Mouse (Mus musculus): ENCODE data around the gene 4930544D05Rik. TPM values are rescaled to one million over a fixed set of nuclear protein-coding genes. Genes with fewer than 3 reads are reported as not detected.

Gene 4930544D05Rik
- not detected in 2 replicates for polyA plus RNA-seq (2015; fragmentation: Nextera tagmentation; extraction: Ambion mirVana)

GRCm38 (mm10) chr11:70615516-70616093 lies at the start of gene 4930544D05Rik:
TSS of gene 4930544D05Rik (plus strand) at chr11:70615848.

DNA sequence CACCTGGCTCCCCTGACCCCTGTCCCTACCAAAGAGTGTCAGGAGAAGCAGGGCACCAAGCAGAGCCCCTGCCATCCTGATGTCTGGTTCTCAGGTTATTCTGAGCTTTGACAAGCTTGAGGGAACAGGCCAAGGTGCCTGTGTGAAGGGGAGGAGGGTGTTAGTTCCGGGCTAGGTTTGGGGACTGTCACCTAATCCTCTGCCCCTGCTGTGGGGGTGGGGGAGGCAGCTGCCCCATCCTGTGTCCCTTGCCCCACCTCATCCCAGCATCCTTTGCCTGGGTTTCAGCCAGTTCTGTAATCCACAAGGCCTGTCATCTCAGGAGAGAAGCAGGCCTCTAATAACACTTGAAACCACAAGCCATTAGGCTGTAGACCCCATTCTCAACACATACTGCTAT lies 3.5 kb downstream of the 4930544D05Rik start, which contains the start of gene Chrne:
Gene Chrne, minus strand, starts transcription at position 116 of the 400 bp plus-strand sequence.

DNA sequence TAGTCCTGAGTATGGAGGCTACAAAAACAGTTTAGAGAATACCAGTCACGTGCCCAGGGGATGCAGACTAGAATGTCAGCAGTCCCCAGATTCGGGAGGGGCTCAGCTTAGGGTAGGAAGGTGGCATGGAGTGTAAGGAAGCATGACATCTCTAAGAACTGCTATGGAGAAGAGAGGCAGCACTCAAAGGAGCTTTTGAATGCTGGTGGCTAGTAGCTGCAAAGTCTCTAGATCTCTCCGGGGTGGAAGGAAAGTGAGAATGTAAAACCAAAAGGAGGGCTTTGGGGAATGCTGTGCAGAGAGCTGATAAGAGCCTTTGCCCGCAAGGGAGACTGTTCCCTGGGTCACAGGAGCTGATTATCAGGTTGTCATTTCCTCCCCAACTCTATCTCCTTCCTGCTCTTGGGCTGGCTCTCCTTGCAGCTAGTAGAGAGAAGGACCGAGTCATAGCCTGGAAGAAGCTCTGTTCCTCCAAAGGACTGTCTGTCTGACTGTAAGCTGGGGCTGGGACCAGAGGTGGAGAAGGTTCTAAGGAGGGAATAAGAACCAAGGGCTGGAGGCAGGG lies 23.1 kb downstream of the 4930544D05Rik start, which contains the start of gene Gp1ba:
Gene Gp1ba, plus strand, starts transcription at position 409 of the 565 bp plus-strand sequence.

DNA sequence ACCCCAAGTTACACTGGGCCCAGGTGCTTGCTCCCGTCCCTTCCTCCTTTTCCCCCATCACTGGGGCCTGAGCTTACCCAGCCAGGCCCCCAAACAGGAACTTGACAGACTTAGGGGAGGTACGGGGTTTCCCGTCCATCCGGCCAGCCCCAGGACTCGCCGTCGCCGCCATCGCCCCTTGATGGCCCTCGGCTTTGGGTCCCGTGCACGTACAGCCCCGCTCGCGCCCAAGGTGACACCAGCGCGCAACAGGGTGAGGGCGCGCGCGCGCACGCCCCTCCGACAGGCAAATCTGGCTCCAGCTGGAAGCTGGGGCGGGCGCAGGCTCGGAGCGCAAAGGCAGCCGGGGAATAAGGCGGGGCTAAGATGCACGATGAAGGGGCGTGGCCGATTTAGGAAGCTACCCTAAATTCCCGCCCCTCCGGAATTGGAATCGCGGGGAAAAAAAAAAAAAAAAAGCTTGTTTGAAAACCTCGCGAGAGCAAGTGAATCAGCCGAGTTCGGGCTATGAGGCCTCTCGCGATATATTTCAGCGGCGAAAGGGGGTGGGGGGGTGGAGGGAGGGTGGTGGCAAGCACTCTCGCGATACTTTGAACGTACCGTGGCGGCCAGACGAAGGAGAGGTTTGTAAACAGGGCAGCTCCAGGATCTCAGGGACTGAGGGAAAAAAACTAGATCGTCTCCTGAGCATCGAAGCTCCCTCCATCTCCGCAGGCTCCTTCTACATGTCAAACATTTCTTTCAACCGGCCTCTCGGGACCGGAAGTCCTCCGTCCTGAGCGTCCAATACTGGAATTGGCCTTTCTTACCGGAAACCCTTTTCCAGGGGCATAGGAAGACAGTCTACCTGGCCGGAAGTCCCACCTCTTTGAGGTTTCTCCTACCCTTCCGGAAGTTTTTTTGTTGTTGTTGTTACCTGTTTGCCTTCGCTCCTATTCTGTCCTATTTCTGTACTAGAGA lies 31.3 kb downstream of the 4930544D05Rik start, which contains the start of the genes Rnf167 and Slc25a11:
Gene Rnf167, plus strand, starts transcription at position 545 of the 960 bp plus-strand sequence.
Gene Slc25a11, minus strand, starts transcription at position 789 of the 960 bp plus-strand sequence.

GRCm38 (mm10) chr11:70654198-70654922 lies 38.7 kb downstream of the 4930544D05Rik start, which contains the start of gene Pfn1:
TSS of gene Pfn1 (minus strand) at chr11:70654644.

DNA sequence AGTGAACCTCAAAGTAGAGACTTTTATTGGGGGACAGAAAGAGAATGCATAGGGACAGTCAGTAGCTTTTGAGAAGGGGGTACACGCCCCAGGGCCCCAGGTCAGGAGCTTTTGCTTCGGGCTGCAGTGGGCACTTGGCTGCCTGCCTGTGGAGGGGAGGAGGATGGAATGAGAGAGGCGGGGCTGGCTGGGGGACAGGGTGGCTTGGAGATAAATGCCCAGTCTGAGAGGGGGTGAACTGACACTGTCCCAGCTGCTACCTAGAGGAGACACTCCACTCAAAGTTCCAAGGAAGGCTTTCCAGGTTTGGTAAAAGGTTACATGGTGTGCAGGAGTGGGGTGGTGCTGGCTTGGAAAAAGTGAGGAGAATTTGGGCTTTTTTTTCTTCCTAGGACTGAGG lies 41.3 kb downstream of the 4930544D05Rik start, which contains the start of gene Eno3:
Gene Eno3, plus strand, starts transcription at position 239 of the 400 bp plus-strand sequence.

Other genes starting within 250 kb of the 4930544D05Rik start
- gene Pelp1, start 205.8 kb upstream of the 4930544D05Rik start, polyA plus RNA-seq (2015; fragmentation: Nextera tagmentation; extraction: Ambion mirVana): 15.5 and 15.7 TPM in 2 replicates
- 14.6 and 17.0 TPM in 2 replicates for gene Arrb2, start 183.2 kb upstream of the 4930544D05Rik start, polyA plus RNA-seq (2015; fragmentation: Nextera tagmentation; extraction: Ambion mirVana)
- gene Med11, start 163.9 kb upstream of the 4930544D05Rik start, polyA plus RNA-seq (2015; fragmentation: Nextera tagmentation; extraction: Ambion mirVana): 25.7 and 35.8 TPM in 2 replicates
- 0.68 and 1.1 TPM in 2 replicates for gene Zmynd15, start 156.4 kb upstream of the 4930544D05Rik start, polyA plus RNA-seq (2015; fragmentation: Nextera tagmentation; extraction: Ambion mirVana)
- gene Cxcl16, start 155.9 kb upstream of the 4930544D05Rik start, polyA plus RNA-seq (2015; fragmentation: Nextera tagmentation; extraction: Ambion mirVana): 12.3 and 15.6 TPM in 2 replicates
- gene Tm4sf5, start 110.6 kb upstream of the 4930544D05Rik start, polyA plus RNA-seq (2015; fragmentation: Nextera tagmentation; extraction: Ambion mirVana): 3.7 and 10.0 TPM in 2 replicates
- 0.63 and 1.1 TPM in 2 replicates for gene Vmo1, start 101.2 kb upstream of the 4930544D05Rik start, polyA plus RNA-seq (2015; fragmentation: Nextera tagmentation; extraction: Ambion mirVana)
- 0.61 and 1.6 TPM in 2 replicates for gene Gltpd2, start 96.7 kb upstream of the 4930544D05Rik start, polyA plus RNA-seq (2015; fragmentation: Nextera tagmentation; extraction: Ambion mirVana)
- gene Psmb6, start 90.5 kb upstream of the 4930544D05Rik start, polyA plus RNA-seq (2015; fragmentation: Nextera tagmentation; extraction: Ambion mirVana): 682 and 707 TPM in 2 replicates
- gene Gm40193, start 82.9 kb upstream of the 4930544D05Rik start, polyA plus RNA-seq (2015; fragmentation: Nextera tagmentation; extraction: Ambion mirVana): not detected in 2 replicates
- 5.9 and 7.8 TPM in 2 replicates for gene Pld2, start 75.8 kb upstream of the 4930544D05Rik start, polyA plus RNA-seq (2015; fragmentation: Nextera tagmentation; extraction: Ambion mirVana)
- 8.4 and 8.8 TPM in 2 replicates for gene Mink1, start 53.0 kb upstream of the 4930544D05Rik start, polyA plus RNA-seq (2015; fragmentation: Nextera tagmentation; extraction: Ambion mirVana)
- gene Chrne, start 3.4 kb downstream of the 4930544D05Rik start, polyA plus RNA-seq (2015; fragmentation: Nextera tagmentation; extraction: Ambion mirVana): 0.30 TPM in 1 of 2 replicates, not detected in the other
- 0.19 and 0.47 TPM in 2 replicates for gene Gp1ba, start 23.3 kb downstream of the 4930544D05Rik start, polyA plus RNA-seq (2015; fragmentation: Nextera tagmentation; extraction: Ambion mirVana)
- 69.6 and 99.5 TPM in 2 replicates for gene Rnf167, start 31.4 kb downstream of the 4930544D05Rik start, polyA plus RNA-seq (2015; fragmentation: Nextera tagmentation; extraction: Ambion mirVana)
- gene Slc25a11, start 31.6 kb downstream of the 4930544D05Rik start, polyA plus RNA-seq (2015; fragmentation: Nextera tagmentation; extraction: Ambion mirVana): 105 and 154 TPM in 2 replicates
- gene Pfn1, start 38.8 kb downstream of the 4930544D05Rik start, polyA plus RNA-seq (2015; fragmentation: Nextera tagmentation; extraction: Ambion mirVana): 1,006 and 1,381 TPM in 2 replicates
- 14.3 and 21.6 TPM in 2 replicates for gene Eno3, start 41.4 kb downstream of the 4930544D05Rik start, polyA plus RNA-seq (2015; fragmentation: Nextera tagmentation; extraction: Ambion mirVana)
- gene Spag7, start 53.6 kb downstream of the 4930544D05Rik start, polyA plus RNA-seq (2015; fragmentation: Nextera tagmentation; extraction: Ambion mirVana): 91.7 and 114 TPM in 2 replicates
- 8.7 and 12.8 TPM in 2 replicates for gene Camta2, start 72.3 kb downstream of the 4930544D05Rik start, polyA plus RNA-seq (2015; fragmentation: Nextera tagmentation; extraction: Ambion mirVana)
- gene Inca1, start 84.3 kb downstream of the 4930544D05Rik start, polyA plus RNA-seq (2015; fragmentation: Nextera tagmentation; extraction: Ambion mirVana): 7.0 and 12.5 TPM in 2 replicates
- gene Kif1c, start 84.7 kb downstream of the 4930544D05Rik start, polyA plus RNA-seq (2015; fragmentation: Nextera tagmentation; extraction: Ambion mirVana): 2.4 and 3.8 TPM in 2 replicates
- gene Zfp3, start 148.4 kb downstream of the 4930544D05Rik start, polyA plus RNA-seq (2015; fragmentation: Nextera tagmentation; extraction: Ambion mirVana): 4.8 and 7.6 TPM in 2 replicates
- 0.41 and 0.43 TPM in 2 replicates for gene Scimp, start 196.7 kb downstream of the 4930544D05Rik start, polyA plus RNA-seq (2015; fragmentation: Nextera tagmentation; extraction: Ambion mirVana)
- gene Rabep1, start 228.9 kb downstream of the 4930544D05Rik start, polyA plus RNA-seq (2015; fragmentation: Nextera tagmentation; extraction: Ambion mirVana): 39.8 and 75.7 TPM in 2 replicates